Mouse (Mus musculus) midbrain, embryonic 14.5 days (tissue): ENCODE data around the gene Olfr1255. TPM values are rescaled to one million over a fixed set of nuclear protein-coding genes. Genes with fewer than 3 reads are reported as not detected.

ENCODE experiments used
- polyA plus RNA-seq: library from polyadenylated mRNA; unstranded; fragments of >200 nt; fragmentation: Nextera tagmentation; extraction: Ambion mirVana; gene quantifications from 2 replicates; pipeline ENCODE4 v1.2.1, GENCODE M21; 2014

Gene Olfr1255
- polyA plus RNA-seq, 1 experiment from 2014 or later: not detected

Other genes starting within 250 kb of the Olfr1255 start
- gene Olfr1245, start 233.6 kb upstream of the Olfr1255 start, polyA plus RNA-seq: not detected in 2 replicates
- gene Olfr1246, start 218.9 kb upstream of the Olfr1255 start, polyA plus RNA-seq: not detected in 2 replicates
- not detected in 2 replicates for gene Olfr1247, start 197.9 kb upstream of the Olfr1255 start, polyA plus RNA-seq
- not detected in 2 replicates for gene Olfr1248, start 193.8 kb upstream of the Olfr1255 start, polyA plus RNA-seq
- not detected in 2 replicates for gene Olfr1249, start 177.1 kb upstream of the Olfr1255 start, polyA plus RNA-seq
- not detected in 2 replicates for gene Olfr1250, start 150.6 kb upstream of the Olfr1255 start, polyA plus RNA-seq
- not detected in 2 replicates for gene Olfr1251, start 140.1 kb upstream of the Olfr1255 start, polyA plus RNA-seq
- not detected in 2 replicates for gene Olfr1252, start 87.0 kb upstream of the Olfr1255 start, polyA plus RNA-seq
- gene Olfr1253, start 55.0 kb upstream of the Olfr1255 start, polyA plus RNA-seq: not detected in 2 replicates
- gene Olfr1254, start 18.4 kb upstream of the Olfr1255 start, polyA plus RNA-seq: not detected in 2 replicates
- gene Olfr1256, start 29.5 kb downstream of the Olfr1255 start, polyA plus RNA-seq: 0.08 TPM in 1 of 2 replicates, not detected in the other
- gene Olfr48, start 36.2 kb downstream of the Olfr1255 start, polyA plus RNA-seq: not detected in 2 replicates
- gene Olfr1257, start 66.4 kb downstream of the Olfr1255 start, polyA plus RNA-seq: not detected in 2 replicates
- not detected in 2 replicates for gene Olfr1258, start 115.3 kb downstream of the Olfr1255 start, polyA plus RNA-seq
- not detected in 2 replicates for gene Olfr1259, start 136.6 kb downstream of the Olfr1255 start, polyA plus RNA-seq
- gene Olfr1260, start 162.3 kb downstream of the Olfr1255 start, polyA plus RNA-seq: not detected in 2 replicates
- not detected in 2 replicates for gene Olfr1261, start 179.2 kb downstream of the Olfr1255 start, polyA plus RNA-seq
- not detected in 2 replicates for gene Olfr1262, start 188.1 kb downstream of the Olfr1255 start, polyA plus RNA-seq
- gene Olfr1263, start 200.1 kb downstream of the Olfr1255 start, polyA plus RNA-seq: not detected in 2 replicates
- not detected in 2 replicates for gene Olfr1264, start 213.5 kb downstream of the Olfr1255 start, polyA plus RNA-seq
- not detected in 2 replicates for gene Olfr1265, start 223.3 kb downstream of the Olfr1255 start, polyA plus RNA-seq